ENCODE assay signal across 9 mouse cellular contexts in the genomic region with DNA sequence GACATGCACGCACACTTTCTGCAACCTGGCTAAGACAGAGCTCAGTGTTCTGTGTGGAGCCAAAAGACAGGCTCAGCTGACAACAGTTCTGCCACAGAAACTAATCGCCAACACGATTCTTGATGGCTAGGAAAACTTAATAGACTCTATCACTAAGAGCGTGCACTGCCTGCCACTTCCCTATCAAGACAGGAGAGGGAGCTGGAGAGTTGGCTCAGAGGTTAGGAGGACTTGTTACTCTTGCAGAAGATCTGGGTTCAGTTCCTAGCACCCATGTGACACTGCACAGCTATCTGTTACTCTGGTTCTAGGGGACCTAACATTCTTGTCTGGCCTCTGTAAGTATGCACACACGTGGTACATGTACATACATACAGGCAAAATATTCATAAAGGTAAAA. TPM values are rescaled to one million over a fixed set of nuclear protein-coding genes. Genes with fewer than 3 reads are reported as not detected.
DNase-seq lines count a peak whose midpoint lies in the region; ATAC-seq and TF ChIP-seq lines count a peak whose summit lies in the region.
"Had no signal": no experiment of that assay in that cellular context is flagged by ENCODE, and none has a peak within 500 bp of the region (broad histone marks: within the 10 kb centered on the region; RNA-seq: fewer than 3 reads in every experiment).

No protein-coding gene starts in this region.

- no peaks in the 10 kb centered on the region for H3K27me3 ChIP-seq in hindbrain, embryonic 11.5 days (ENCODE audit: control insufficient read depth, insufficient read depth, low read length)
- H3K27me3 ChIP-seq in hindbrain, embryonic 14.5 days (ENCODE audit: control insufficient read depth, insufficient read depth, low read length): no peaks in the 10 kb centered on the region
- H3K27me3 ChIP-seq in thymus, adult 2 months (ENCODE audit: control insufficient read depth, insufficient read depth, low read length): no peaks in the 10 kb centered on the region
- no peaks in the 10 kb centered on the region for H3K27me3 ChIP-seq in liver, adult 2 months (ENCODE audit: control insufficient read depth, insufficient read depth, low read length)
- no peaks in the 10 kb centered on the region for H3K27me3 ChIP-seq in hindbrain, embryonic 10.5 days (ENCODE audit: insufficient read depth, poor library complexity, severe bottlenecking)

- no peak overlapping the region for H3K9ac ChIP-seq in hindbrain, embryonic 11.5 days (ENCODE audit: low read depth, low read length)
- no peak overlapping the region for H3K9ac ChIP-seq in hindbrain, embryonic 14.5 days
- H3K9ac ChIP-seq in liver, adult 2 months (ENCODE audit: low read depth, low read length): no peak overlapping the region

- no peak overlapping the region for H3K4me2 ChIP-seq in hindbrain, embryonic 11.5 days (replicated peaks; ENCODE audit: low read depth, low read length)
- no peak overlapping the region for H3K4me2 ChIP-seq in hindbrain, embryonic 14.5 days (replicated peaks)

- ATAC-seq in hindbrain, embryonic 11.5 days (ENCODE audit: low FRiP score): no peak
- ATAC-seq in hindbrain, embryonic 14.5 days (ENCODE audit: low FRiP score): no peak
- ATAC-seq: hindbrain, embryonic 16.5 days had no signal

- TF ChIP-seq POLR2A in thymus, adult 2 months (IDR thresholded peaks at IDR 0.05; ENCODE audit: control insufficient read depth, extremely low read depth, insufficient read depth, low read length, poor library complexity): no peak
- TF ChIP-seq POLR2A in liver, adult 2 months (IDR thresholded peaks at IDR 0.05; ENCODE audit: extremely low read depth, insufficient read depth, low read length): no peak

- peak; percentile 12 for DNase-seq in hindbrain, embryonic 11.5 days (ENCODE audit: low spot score)
- no peak for DNase-seq in hindbrain, embryonic 14.5 days (ENCODE audit: low spot score)
- peak; percentile 30 for DNase-seq in thymus, adult 2 months
- no peak for DNase-seq in thymus, adult 18-20 months
- peak; percentile 39 for DNase-seq in liver, adult 2 months (ENCODE audit: extremely low read depth, low read depth, low spot score)
- DNase-seq in hindbrain, embryonic 10.5 days (ENCODE audit: low spot score): no peak
- no peak for DNase-seq in ovary, adult 18-20 months (ENCODE audit: low spot score)
- no peak for DNase-seq in urinary bladder, adult 18-20 months (ENCODE audit: low spot score in 2 of 2)

- TF ChIP-seq CTCF in thymus, adult 2 months (IDR thresholded peaks at IDR 0.05; ENCODE audit: borderline replicate concordance, control insufficient read depth, extremely low read depth, insufficient read depth, low read length, poor library complexity): no peak
- peak; percentile 52; the same call in 1 of the 2 replicates for TF ChIP-seq CTCF in liver, adult 2 months (IDR thresholded peaks at IDR 0.05; ENCODE audit: low read depth, low read length)

- H3K9me3 ChIP-seq in hindbrain, embryonic 11.5 days (ENCODE audit: control insufficient read depth, low read length): no peaks in the 10 kb centered on the region
- no peaks in the 10 kb centered on the region for H3K9me3 ChIP-seq in hindbrain, embryonic 14.5 days (ENCODE audit: control insufficient read depth, low read length)
- no peaks in the 10 kb centered on the region for H3K9me3 ChIP-seq in hindbrain, embryonic 10.5 days

- no peak overlapping the region for H3K27ac ChIP-seq in hindbrain, embryonic 11.5 days (ENCODE audit: low read depth, low read length)
- no peak overlapping the region for H3K27ac ChIP-seq in hindbrain, embryonic 14.5 days
- no peak overlapping the region for H3K27ac ChIP-seq in thymus, adult 2 months (ENCODE audit: control insufficient read depth, insufficient read depth, low read length)
- H3K27ac ChIP-seq in liver, adult 2 months (replicated peaks; ENCODE audit: insufficient read depth, low read depth, low read length): no peak overlapping the region
- H3K27ac ChIP-seq in hindbrain, embryonic 10.5 days: no peak overlapping the region

- no peak overlapping the region for H3K4me3 ChIP-seq in hindbrain, embryonic 11.5 days (ENCODE audit: low read depth, low read length)
- no peak overlapping the region for H3K4me3 ChIP-seq in hindbrain, embryonic 14.5 days (replicated peaks; ENCODE audit: low read length)
- no peak overlapping the region for H3K4me3 ChIP-seq in thymus, adult 2 months (ENCODE audit: control insufficient read depth, insufficient read depth, low read length)
- no peak overlapping the region for H3K4me3 ChIP-seq in liver, adult 2 months (ENCODE audit: insufficient read depth, low read depth, low read length)
- no peak overlapping the region for H3K4me3 ChIP-seq in hindbrain, embryonic 10.5 days

- WGBS in hindbrain, embryonic 11.5 days: 75% methylated on average over 5 of the region's 5 CpGs
- WGBS in hindbrain, embryonic 14.5 days: 78% methylated on average over 5 of the region's 5 CpGs
- 87% methylated on average over 5 of the region's 5 CpGs for WGBS in thymus, adult 2 months
- WGBS in liver, adult 2 months: 83% methylated on average over 5 of the region's 5 CpGs
- WGBS in hindbrain, embryonic 10.5 days: 86% methylated on average over 5 of the region's 5 CpGs

- H3K4me1 ChIP-seq in hindbrain, embryonic 11.5 days (replicated peaks; ENCODE audit: control insufficient read depth, insufficient read depth, low read length): no peaks in the 10 kb centered on the region
- H3K4me1 ChIP-seq in hindbrain, embryonic 14.5 days (replicated peaks; ENCODE audit: control insufficient read depth, insufficient read depth, low read length): no peaks in the 10 kb centered on the region
- no peaks in the 10 kb centered on the region for H3K4me1 ChIP-seq in thymus, adult 2 months (replicated peaks; ENCODE audit: control insufficient read depth, insufficient read depth, low read length)
- no peaks in the 10 kb centered on the region; the same call in 1 of the 2 replicates for H3K4me1 ChIP-seq in liver, adult 2 months (ENCODE audit: control insufficient read depth, insufficient read depth, low read length)
- H3K4me1 ChIP-seq in hindbrain, embryonic 10.5 days (replicated peaks): no peaks in the 10 kb centered on the region

- peaks cover 11% of the 10 kb centered on the region; the same call in 1 of the 2 replicates for H3K36me3 ChIP-seq in hindbrain, embryonic 11.5 days (ENCODE audit: control insufficient read depth, insufficient read depth, low read length)
- peaks cover 93% of the 10 kb centered on the region for H3K36me3 ChIP-seq in hindbrain, embryonic 14.5 days (replicated peaks; ENCODE audit: control insufficient read depth, insufficient read depth)
- H3K36me3 ChIP-seq in thymus, adult 2 months (ENCODE audit: control insufficient read depth, insufficient read depth, low read length): peaks cover 59% of the 10 kb centered on the region
- H3K36me3 ChIP-seq in liver, adult 2 months (ENCODE audit: control insufficient read depth, insufficient read depth, low read length): peaks cover 47% of the 10 kb centered on the region
- peaks cover 97% of the 10 kb centered on the region for H3K36me3 ChIP-seq in hindbrain, embryonic 10.5 days

- H3K79me2 ChIP-seq in liver, adult 2 months (ENCODE audit: control insufficient read depth, insufficient read depth, low read length): no peaks in the 10 kb centered on the region; the same call in 1 of the 2 replicates

RNA-seq across cellular contexts. Expression of gene Prpsap2, which starts 10.3 kb away (rescaled TPM):
- 42.3 and 44.9 TPM in 2 replicates for polyA plus RNA-seq in hindbrain, embryonic 11.5 days (2014; fragmentation: Nextera tagmentation; extraction: Ambion mirVana)
- polyA plus RNA-seq in hindbrain, embryonic 14.5 days (2014; fragmentation: Nextera tagmentation; extraction: Ambion mirVana): 44.7 and 47.0 TPM in 2 replicates
- 22.0 and 25.4 TPM in 2 replicates for polyA plus RNA-seq in thymus, adult 2 months (2012; rRNA removed)
- total RNA-seq in liver, adult 2 months (2014; rRNA removed): 12.6 and 13.5 TPM in 2 replicates
- 6.0 and 6.6 TPM in 2 replicates for polyA plus RNA-seq in liver, adult 2 months (2012; rRNA removed)
- polyA plus RNA-seq in hindbrain, embryonic 10.5 days (2016; fragmentation: Nextera tagmentation; extraction: Ambion mirVana): 44.8 and 47.6 TPM in 2 replicates

RNA-seq across cellular contexts. Expression of gene Slc5a10, which starts 31.0 kb away (rescaled TPM):
- polyA plus RNA-seq in hindbrain, embryonic 11.5 days (2014; fragmentation: Nextera tagmentation; extraction: Ambion mirVana): 0.09 TPM in 1 of 2 replicates, not detected in the other
- not detected in 2 replicates for polyA plus RNA-seq in hindbrain, embryonic 14.5 days (2014; fragmentation: Nextera tagmentation; extraction: Ambion mirVana)
- polyA plus RNA-seq in thymus, adult 2 months (2012; rRNA removed): 0.27 and 0.36 TPM in 2 replicates
- total RNA-seq in liver, adult 2 months (2014; rRNA removed): 0.07 TPM in 1 of 2 replicates, not detected in the other
- polyA plus RNA-seq in liver, adult 2 months (2012; rRNA removed): not detected in 2 replicates
- polyA plus RNA-seq in hindbrain, embryonic 10.5 days (2016; fragmentation: Nextera tagmentation; extraction: Ambion mirVana): 0.09 TPM in 1 of 2 replicates, not detected in the other
- polyA plus RNA-seq: hindbrain, embryonic 16.5 days had no signal

Comparison
In these comparisons a context has a peak if more than half of its experiments do, and no peak if none do; other contexts are left out.
1. DNase-seq: peak in hindbrain, embryonic 11.5 days (single experiment), thymus, adult 2 months (single experiment) and liver, adult 2 months (single experiment); none in hindbrain, embryonic 14.5 days (single experiment), thymus, adult 18-20 months (0 of 2), hindbrain, embryonic 10.5 days (single experiment), ovary, adult 18-20 months (single experiment) and urinary bladder, adult 18-20 months (0 of 2).